ENCODE assay signal across 13 mouse cellular contexts in genomic region chr7:140942811-140943210, GRCm38 (mm10). TPM values are rescaled to one million over a fixed set of nuclear protein-coding genes. Genes with fewer than 3 reads are reported as not detected.
DNase-seq lines count a peak whose midpoint lies in the region; ATAC-seq and TF ChIP-seq lines count a peak whose summit lies in the region.
"Had no signal": no experiment of that assay in that cellular context is flagged by ENCODE, and none has a peak within 500 bp of the region (broad histone marks: within the 10 kb centered on the region; RNA-seq: fewer than 3 reads in every experiment).

No protein-coding gene starts in this region.

- no peak for TF ChIP-seq EP300 in stomach, postnatal 0 days (optimal IDR thresholded peaks at IDR 0.05)

- H3K9me3 ChIP-seq in heart, embryonic 14.5 days (ENCODE audit: control insufficient read depth, low read length) = no peaks in the 10 kb centered on the region
- H3K9me3 ChIP-seq in heart, embryonic 11.5 days (replicated peaks; ENCODE audit: control insufficient read depth, low read length) = no peaks in the 10 kb centered on the region
- H3K9me3 ChIP-seq in neural tube, embryonic 13.5 days = no peaks in the 10 kb centered on the region
- H3K9me3 ChIP-seq in neural tube, embryonic 15.5 days (replicated peaks) = no peaks in the 10 kb centered on the region
- H3K9me3 ChIP-seq in limb, embryonic 13.5 days = no peaks in the 10 kb centered on the region
- H3K9me3 ChIP-seq in stomach, postnatal 0 days (ENCODE audit: control insufficient read depth, low read length) = no peaks in the 10 kb centered on the region

- DNase-seq in stomach, postnatal 0 days (ENCODE audit: low spot score) = no peak
- no peak for DNase-seq in cerebellum, postnatal 36 days
- no peak for DNase-seq in kidney, adult 8-10 months
- DNase-seq: cerebellum, postnatal 10 days had no signal

- no peak overlapping the region for H3K4me3 ChIP-seq in heart, embryonic 14.5 days (ENCODE audit: control insufficient read depth in 1 of 2, insufficient read depth in 1 of 2, low read depth in 1 of 2, low read length in 2 of 2)
- no peak overlapping the region for H3K4me3 ChIP-seq in heart, embryonic 11.5 days (ENCODE audit: low read depth, low read length)
- H3K4me3 ChIP-seq in neural tube, embryonic 13.5 days = no peak overlapping the region
- H3K4me3 ChIP-seq in neural tube, embryonic 15.5 days (replicated peaks) = no peak overlapping the region
- H3K4me3 ChIP-seq in limb, embryonic 13.5 days = no peak overlapping the region
- H3K4me3 ChIP-seq in stomach, postnatal 0 days (ENCODE audit: low read depth, low read length) = no peak overlapping the region

- H3K9ac ChIP-seq in heart, embryonic 14.5 days (ENCODE audit: low read length) = peak overlapping the region; percentile 86; the same call in 1 of the 2 replicates
- H3K9ac ChIP-seq in heart, embryonic 11.5 days (ENCODE audit: low read depth, low read length) = no peak overlapping the region
- no peak overlapping the region for H3K9ac ChIP-seq in neural tube, embryonic 13.5 days
- no peak overlapping the region for H3K9ac ChIP-seq in neural tube, embryonic 15.5 days (replicated peaks)
- H3K9ac ChIP-seq in limb, embryonic 13.5 days = peak overlapping the region; percentile 78
- peak overlapping the region; percentile 23; the same call in 1 of the 2 replicates for H3K9ac ChIP-seq in stomach, postnatal 0 days (ENCODE audit: low read length)

- no peak for ATAC-seq in heart, embryonic 14.5 days (ENCODE audit: insufficient number of reproducible peaks, insufficient read depth, low FRiP score, low read depth)
- ATAC-seq in heart, embryonic 11.5 days (replicated peaks; ENCODE audit: insufficient number of reproducible peaks, low FRiP score, low TSS enrichment) = no peak
- no peak for ATAC-seq in neural tube, embryonic 13.5 days (ENCODE audit: low read depth)
- no peak for ATAC-seq in neural tube, embryonic 15.5 days (ENCODE audit: low FRiP score)
- ATAC-seq in limb, embryonic 13.5 days (ENCODE audit: low FRiP score, low read depth) = no peak
- no peak for ATAC-seq in stomach, postnatal 0 days (ENCODE audit: low FRiP score, low TSS enrichment)

- H3K4me2 ChIP-seq in heart, embryonic 14.5 days (ENCODE audit: low read length) = peak overlapping the region; percentile 77
- H3K4me2 ChIP-seq in heart, embryonic 11.5 days = no peak overlapping the region
- H3K4me2 ChIP-seq in neural tube, embryonic 13.5 days = peak overlapping the region; percentile 54; the same call in 1 of the 2 replicates
- H3K4me2 ChIP-seq in neural tube, embryonic 15.5 days = no peak overlapping the region
- peak overlapping the region; percentile 80 for H3K4me2 ChIP-seq in limb, embryonic 13.5 days (replicated peaks)
- H3K4me2 ChIP-seq in stomach, postnatal 0 days (replicated peaks; ENCODE audit: low read depth) = peak overlapping the region; percentile 74

- TF ChIP-seq CTCF in stomach, postnatal 0 days (IDR thresholded peaks at IDR 0.05; ENCODE audit: low read depth) = no peak

- no peaks in the 10 kb centered on the region for H3K27me3 ChIP-seq in heart, embryonic 14.5 days (ENCODE audit: control insufficient read depth, insufficient read depth, low read length)
- H3K27me3 ChIP-seq in heart, embryonic 11.5 days (ENCODE audit: control insufficient read depth, insufficient read depth, low read length) = peaks cover 3% of the 10 kb centered on the region; the same call in 1 of the 2 replicates
- H3K27me3 ChIP-seq in neural tube, embryonic 13.5 days = 0 out of 2 replicates have a peak, but pooled peaks cover 4% of the 10 kb centered on the region
- H3K27me3 ChIP-seq in neural tube, embryonic 15.5 days (replicated peaks) = no peaks in the 10 kb centered on the region
- H3K27me3 ChIP-seq in limb, embryonic 13.5 days = no peaks in the 10 kb centered on the region
- no peaks in the 10 kb centered on the region for H3K27me3 ChIP-seq in stomach, postnatal 0 days (ENCODE audit: control insufficient read depth, insufficient read depth, low read length)

- WGBS in heart, embryonic 14.5 days = 88% methylated on average over 10 of the region's 10 CpGs
- WGBS in heart, embryonic 11.5 days (ENCODE audit: insufficient replicate concordance) = 88% methylated on average over 10 of the region's 10 CpGs
- WGBS in neural tube, embryonic 13.5 days = 92% methylated on average over 10 of the region's 10 CpGs
- WGBS in neural tube, embryonic 15.5 days = 92% methylated on average over 10 of the region's 10 CpGs
- 85% methylated on average over 10 of the region's 10 CpGs for WGBS in limb, embryonic 13.5 days
- WGBS in stomach, postnatal 0 days = 77% methylated on average over 10 of the region's 10 CpGs

- H3K36me3 ChIP-seq in heart, embryonic 14.5 days (ENCODE audit: control insufficient read depth, insufficient read depth, low read length) = peaks cover 30% of the 10 kb centered on the region
- no peaks in the 10 kb centered on the region for H3K36me3 ChIP-seq in heart, embryonic 11.5 days (ENCODE audit: control insufficient read depth, insufficient read depth, low read length)
- H3K36me3 ChIP-seq in neural tube, embryonic 13.5 days = no peaks in the 10 kb centered on the region
- H3K36me3 ChIP-seq in neural tube, embryonic 15.5 days = no peaks in the 10 kb centered on the region
- H3K36me3 ChIP-seq in limb, embryonic 13.5 days = peaks cover 46% of the 10 kb centered on the region
- peaks cover 16% of the 10 kb centered on the region; the same call in 1 of the 2 replicates for H3K36me3 ChIP-seq in stomach, postnatal 0 days (ENCODE audit: control insufficient read depth, insufficient read depth, low read length)

- H3K27ac ChIP-seq in heart, embryonic 14.5 days (replicated peaks in 1 of 2; ENCODE audit: control insufficient read depth in 1 of 2, insufficient read depth in 1 of 2, low read depth in 2 of 2, low read length in 2 of 2) = peak overlapping the region in 1 of 2 experiments; percentile 90; a peak in 1 of 4 replicates
- no peak overlapping the region for H3K27ac ChIP-seq in heart, embryonic 11.5 days (ENCODE audit: low read depth, low read length)
- H3K27ac ChIP-seq in neural tube, embryonic 13.5 days (replicated peaks) = no peak overlapping the region
- no peak overlapping the region for H3K27ac ChIP-seq in neural tube, embryonic 15.5 days (replicated peaks)
- peak overlapping the region; percentile 86; the same call in 1 of the 2 replicates for H3K27ac ChIP-seq in limb, embryonic 13.5 days
- peak overlapping the region; percentile 96 for H3K27ac ChIP-seq in stomach, postnatal 0 days (replicated peaks)

- H3K4me1 ChIP-seq in heart, embryonic 14.5 days (ENCODE audit: control insufficient read depth in 2 of 2, insufficient read depth in 2 of 2, low read length in 2 of 2) = peaks cover 15 to 22% of the 10 kb centered on the region in 2 experiments
- H3K4me1 ChIP-seq in heart, embryonic 11.5 days (ENCODE audit: control insufficient read depth, insufficient read depth, low read length) = peaks cover 2% of the 10 kb centered on the region; the same call in 1 of the 2 replicates
- H3K4me1 ChIP-seq in neural tube, embryonic 13.5 days (replicated peaks) = peaks cover 30% of the 10 kb centered on the region
- H3K4me1 ChIP-seq in neural tube, embryonic 15.5 days = peaks cover 27% of the 10 kb centered on the region
- peaks cover 42% of the 10 kb centered on the region for H3K4me1 ChIP-seq in limb, embryonic 13.5 days
- peaks cover 5% of the 10 kb centered on the region for H3K4me1 ChIP-seq in stomach, postnatal 0 days (replicated peaks; ENCODE audit: control insufficient read depth, insufficient read depth)

RNA-seq across cellular contexts. Expression of gene Pgghg, which starts 1.6 kb away (rescaled TPM):
- polyA plus RNA-seq in heart, embryonic 14.5 days (2014; fragmentation: Nextera tagmentation; extraction: Ambion mirVana) = 11.4 and 13.0 TPM in 2 replicates
- 11.1 and 12.0 TPM in 2 replicates for polyA plus RNA-seq in heart, embryonic 11.5 days (2014; fragmentation: Nextera tagmentation; extraction: Ambion mirVana)
- polyA plus RNA-seq in neural tube, embryonic 13.5 days (2015; fragmentation: Nextera tagmentation; extraction: Ambion mirVana) = 7.6 and 8.2 TPM in 2 replicates
- polyA plus RNA-seq in neural tube, embryonic 15.5 days (2015; fragmentation: Nextera tagmentation; extraction: Ambion mirVana) = 6.3 and 10.2 TPM in 2 replicates
- 25.9 and 28.0 TPM in 2 replicates for polyA plus RNA-seq in limb, embryonic 13.5 days (2015; fragmentation: Nextera tagmentation; extraction: Ambion mirVana)
- polyA plus RNA-seq in stomach, postnatal 0 days (2015; fragmentation: Nextera tagmentation; extraction: Ambion mirVana) = 10.1 and 12.3 TPM in 2 replicates

RNA-seq across cellular contexts. Expression of gene Ifitm5, which starts 7.3 kb away (rescaled TPM):
- polyA plus RNA-seq in heart, embryonic 14.5 days (2014; fragmentation: Nextera tagmentation; extraction: Ambion mirVana) = 0.65 and 0.82 TPM in 2 replicates
- 0.34 TPM in 1 of 2 replicates, not detected in the other for polyA plus RNA-seq in heart, embryonic 11.5 days (2014; fragmentation: Nextera tagmentation; extraction: Ambion mirVana)
- polyA plus RNA-seq in neural tube, embryonic 13.5 days (2015; fragmentation: Nextera tagmentation; extraction: Ambion mirVana) = 1.4 and 2.1 TPM in 2 replicates
- 3.0 and 4.5 TPM in 2 replicates for polyA plus RNA-seq in neural tube, embryonic 15.5 days (2015; fragmentation: Nextera tagmentation; extraction: Ambion mirVana)
- polyA plus RNA-seq in limb, embryonic 13.5 days (2015; fragmentation: Nextera tagmentation; extraction: Ambion mirVana) = 10.7 and 15.2 TPM in 2 replicates
- 0.58 and 0.82 TPM in 2 replicates for polyA plus RNA-seq in stomach, postnatal 0 days (2015; fragmentation: Nextera tagmentation; extraction: Ambion mirVana)
- polyA plus RNA-seq: erythroblast, embryonic 14.5 days had no signal

RNA-seq across cellular contexts. Expression of gene Gm45717, which starts 12.9 kb away (rescaled TPM):
- polyA plus RNA-seq in heart, embryonic 14.5 days (2014; fragmentation: Nextera tagmentation; extraction: Ambion mirVana) = not detected in 2 replicates
- polyA plus RNA-seq in heart, embryonic 11.5 days (2014; fragmentation: Nextera tagmentation; extraction: Ambion mirVana) = 0.46 TPM in 1 of 2 replicates, not detected in the other
- not detected in 2 replicates for polyA plus RNA-seq in neural tube, embryonic 13.5 days (2015; fragmentation: Nextera tagmentation; extraction: Ambion mirVana)
- not detected in 2 replicates for polyA plus RNA-seq in neural tube, embryonic 15.5 days (2015; fragmentation: Nextera tagmentation; extraction: Ambion mirVana)
- not detected in 2 replicates for polyA plus RNA-seq in limb, embryonic 13.5 days (2015; fragmentation: Nextera tagmentation; extraction: Ambion mirVana)
- polyA plus RNA-seq in stomach, postnatal 0 days (2015; fragmentation: Nextera tagmentation; extraction: Ambion mirVana) = 0.32 and 0.71 TPM in 2 replicates
- polyA plus RNA-seq: erythroblast, embryonic 14.5 days; hindbrain, embryonic 14.5 days; large intestine, adult 2 months; midbrain, embryonic 16.5 days had no signal

RNA-seq across cellular contexts. Expression of gene Ifitm2, which starts 13.0 kb away (rescaled TPM):
- 615 and 692 TPM in 2 replicates for polyA plus RNA-seq in heart, embryonic 14.5 days (2014; fragmentation: Nextera tagmentation; extraction: Ambion mirVana)
- polyA plus RNA-seq in heart, embryonic 11.5 days (2014; fragmentation: Nextera tagmentation; extraction: Ambion mirVana) = 420 and 429 TPM in 2 replicates
- polyA plus RNA-seq in neural tube, embryonic 13.5 days (2015; fragmentation: Nextera tagmentation; extraction: Ambion mirVana) = 271 and 311 TPM in 2 replicates
- 197 and 409 TPM in 2 replicates for polyA plus RNA-seq in neural tube, embryonic 15.5 days (2015; fragmentation: Nextera tagmentation; extraction: Ambion mirVana)
- polyA plus RNA-seq in limb, embryonic 13.5 days (2015; fragmentation: Nextera tagmentation; extraction: Ambion mirVana) = 1,181 and 1,271 TPM in 2 replicates
- 932 and 1,048 TPM in 2 replicates for polyA plus RNA-seq in stomach, postnatal 0 days (2015; fragmentation: Nextera tagmentation; extraction: Ambion mirVana)

RNA-seq across cellular contexts. Expression of gene Nlrp6, which starts 22.1 kb away (rescaled TPM):
- polyA plus RNA-seq in heart, embryonic 14.5 days (2014; fragmentation: Nextera tagmentation; extraction: Ambion mirVana) = not detected in 2 replicates
- not detected in 2 replicates for polyA plus RNA-seq in heart, embryonic 11.5 days (2014; fragmentation: Nextera tagmentation; extraction: Ambion mirVana)
- polyA plus RNA-seq in neural tube, embryonic 13.5 days (2015; fragmentation: Nextera tagmentation; extraction: Ambion mirVana) = 0.10 and 0.18 TPM in 2 replicates
- 0.67 and 5.6 TPM in 2 replicates for polyA plus RNA-seq in neural tube, embryonic 15.5 days (2015; fragmentation: Nextera tagmentation; extraction: Ambion mirVana)
- polyA plus RNA-seq in limb, embryonic 13.5 days (2015; fragmentation: Nextera tagmentation; extraction: Ambion mirVana) = 0.05 and 0.06 TPM in 2 replicates
- 1.6 and 1.7 TPM in 2 replicates for polyA plus RNA-seq in stomach, postnatal 0 days (2015; fragmentation: Nextera tagmentation; extraction: Ambion mirVana)
- polyA plus RNA-seq: erythroblast, embryonic 14.5 days had no signal

Comparison
In these comparisons a context has a peak if more than half of its experiments do, and no peak if none do; other contexts are left out.
1. H3K4me2 ChIP-seq: peak in heart, embryonic 14.5 days (single experiment), neural tube, embryonic 13.5 days (single experiment), limb, embryonic 13.5 days (single experiment) and stomach, postnatal 0 days (single experiment); none in heart, embryonic 11.5 days (single experiment) and neural tube, embryonic 15.5 days (single experiment).
2. H3K9ac ChIP-seq: peak in heart, embryonic 14.5 days (single experiment), limb, embryonic 13.5 days (single experiment) and stomach, postnatal 0 days (single experiment); none in heart, embryonic 11.5 days (single experiment), neural tube, embryonic 13.5 days (single experiment) and neural tube, embryonic 15.5 days (single experiment).
3. H3K27ac ChIP-seq: peak in limb, embryonic 13.5 days (single experiment) and stomach, postnatal 0 days (single experiment); none in heart, embryonic 11.5 days (single experiment), neural tube, embryonic 13.5 days (single experiment) and neural tube, embryonic 15.5 days (single experiment).